Mouse (Mus musculus) Patski (cell line): Measurements from ENCODE around the gene Crb2. TPM values are rescaled to one million over a fixed set of nuclear protein-coding genes. Genes with fewer than 3 reads are reported as not detected.

Experiments
- ATAC-seq: fragments of 100-300 bp; one replicate; pipeline ENCODE4 v1.8.0; 2021
- CTCF ChIA-PET: fragments of 350-600 bp; sonication (Branson Sonifier 250); formaldehyde crosslinking; loops from one replicate; lab custom pipeline; 2022; ENCODE audit warnings: inconsistent platforms; lab: Charles Lee
- POLR2A ChIA-PET: fragments of 350-600 bp; sonication (Branson Sonifier 250); formaldehyde crosslinking; loops from one replicate; lab custom pipeline; 2022; ENCODE audit warnings: antibody characterized with exemption, inconsistent platforms; lab: Charles Lee
- DNase-seq: peaks from one replicate; pipeline ENCODE4 v3.0.0-alpha.2; 2011; ENCODE audit warnings: low read depth, low spot score
- H3K27me3 ChIP-seq: fragments of 371-371 bp; one replicate; pipeline ENCODE4 v1.5.1; 2021
- CTCF ChIP-seq: fragments of 100-300 bp; IDR thresholded peaks from one replicate; pipeline ENCODE4 v1.5.1; 2021
- in situ Hi-C: fragments of 300-500 bp; cut with MboI; formaldehyde crosslinking; loops from 3 replicates; pipeline ENCODE4 v1.11.1; 2018; ENCODE audit warnings: low pct_unique_long_range_greater_than_20kb, mixed read lengths
- polyA plus RNA-seq: library from polyadenylated mRNA; unstranded; gene quantifications from one replicate; pipeline ENCODE4 v1.2.3, GENCODE M21; 2021

The Crb2 gene
- polyA plus RNA-seq, 1 experiment from 2014 or later: 0.37 TPM

- no peak for TF ChIP-seq CTCF
- no peaks in the 10 kb centered on the region for H3K27me3 ChIP-seq
- in situ Hi-C loops: no loop called here
- POLR2A ChIA-PET: interaction anchor here (1.0 kb wide), 1 partner anchor 10 kb away, joined by 3 read pairs; no protein-coding TSS in a partner anchor
- DNase-seq (no peak), ATAC-seq (no peak)
- CTCF ChIA-PET: interaction anchor here (0.9 kb wide), 1 partner anchor 18 kb away, joined by 3 read pairs; no protein-coding TSS in a partner anchor
Measured at GRCm38 (mm10) chr2:37766027-37766761, 9.9 kb upstream of the Crb2 start.

- DNase-seq: no peak
- POLR2A ChIA-PET: no interaction called here
- ATAC-seq: no peak
- in situ Hi-C loops: no loop called here
- no peak for TF ChIP-seq CTCF
- CTCF ChIA-PET: interaction anchor here (1.2 to 2.4 kb wide), 2 partner anchors 9 to 230 kb away, joined by 3 to 7 read pairs; no protein-coding TSS in a partner anchor
- no peaks in the 10 kb centered on the region for H3K27me3 ChIP-seq
Measured at GRCm38 (mm10) chr2:37767080-37767547, 8.9 kb upstream of the Crb2 start.

DNA sequence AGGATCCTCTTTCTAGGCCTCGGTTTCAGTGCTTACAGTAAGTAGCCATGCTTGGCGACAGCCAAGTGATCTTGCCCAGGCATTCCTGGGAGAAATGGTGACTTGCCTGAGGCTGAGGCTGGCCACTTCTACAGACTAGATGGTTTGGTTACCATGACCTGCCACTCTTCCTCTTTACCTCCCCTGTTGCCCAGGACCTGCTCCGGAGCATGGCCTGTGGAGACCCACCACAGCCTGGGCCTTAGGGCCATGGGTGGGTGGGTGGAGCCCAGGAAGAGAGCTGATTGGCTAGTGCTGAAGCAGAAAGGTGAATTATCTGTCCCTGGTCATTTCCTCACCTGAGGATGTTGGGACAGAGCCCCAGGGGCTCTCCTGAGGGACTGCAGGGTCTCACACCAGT is 8.3 kb upstream of the Crb2 start:
- in situ Hi-C loops: no loop called here

GRCm38 (mm10) chr2:37768903-37769302 is 7.1 kb upstream of the Crb2 start:
- ChIA-PET POLR2A (no interaction called here), CTCF (interaction anchor here (1.4 to 2.4 kb wide), 2 partner anchors 9 to 11 kb away, joined by 3 to 7 read pairs; no protein-coding TSS in a partner anchor)
- no peak for TF ChIP-seq CTCF
- peak; percentile 23 for ATAC-seq
- H3K27me3 ChIP-seq: no peaks in the 10 kb centered on the region
- in situ Hi-C loops: no loop called here
- no peak for DNase-seq

More for the DNA sequence above, 8.3 kb upstream of the Crb2 start:
- ChIA-PET CTCF (interaction anchor here (1.2 to 2.4 kb wide), 2 partner anchors 10 to 230 kb away, joined by 3 to 7 read pairs; no protein-coding TSS in a partner anchor), POLR2A (no interaction called here)
- H3K27me3 ChIP-seq: no peaks in the 10 kb centered on the region
- ATAC-seq (no peak), DNase-seq (no peak)
- no peak for TF ChIP-seq CTCF

DNA sequence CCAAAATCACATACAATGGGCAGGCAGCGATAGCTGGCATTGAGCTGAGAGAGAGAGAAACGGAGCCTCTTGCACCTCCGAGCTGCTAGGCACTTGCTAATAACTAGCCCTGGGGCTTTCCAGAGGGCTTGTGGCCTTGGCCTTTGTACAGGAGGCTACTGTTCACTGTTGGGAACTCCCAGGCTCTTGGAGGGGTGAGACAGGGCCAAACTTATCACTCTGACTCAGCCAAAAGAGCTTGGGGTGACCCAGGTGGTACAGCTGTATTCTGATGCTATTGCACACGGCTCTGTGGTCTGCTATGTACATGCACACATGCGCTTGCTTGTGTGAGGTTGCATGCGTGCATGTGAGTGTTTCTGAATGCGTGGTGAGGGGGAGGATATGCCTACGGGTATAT is 6.3 kb upstream of the Crb2 start:
- CTCF ChIA-PET: interaction anchor here (1.3 to 1.4 kb wide), 2 partner anchors 8 to 20 kb away, joined by 3 read pairs; no protein-coding TSS in a partner anchor
- in situ Hi-C loops: loop anchor here (5.0 kb wide), 1 partner anchor 222 kb away; no protein-coding TSS in a partner anchor
- H3K27me3 ChIP-seq: no peaks in the 10 kb centered on the region
- POLR2A ChIA-PET: no interaction called here
- no peak for DNase-seq
- ATAC-seq: no peak
- TF ChIP-seq CTCF: no peak

GRCm38 (mm10) chr2:37771618-37772285 is 4.3 kb upstream of the Crb2 start:
- H3K27me3 ChIP-seq: no peaks in the 10 kb centered on the region
- ChIA-PET POLR2A (interaction anchor here (1.8 kb wide), 1 partner anchor 68 kb away, joined by 9 read pairs; the partner anchor contains the start of gene Strbp), CTCF (interaction anchor here (0.5 to 4.8 kb wide), 36 partner anchors 8 to 417 kb away, joined by 3 to 75 read pairs (median 4); partner anchors contain the start of gene Strbp)
- in situ Hi-C loops: loop anchor here (5.0 kb wide), 1 partner anchor 224 kb away; no protein-coding TSS in a partner anchor
- ATAC-seq (peak; percentile 74), DNase-seq (no peak)
- peak; percentile 98 for TF ChIP-seq CTCF

DNA sequence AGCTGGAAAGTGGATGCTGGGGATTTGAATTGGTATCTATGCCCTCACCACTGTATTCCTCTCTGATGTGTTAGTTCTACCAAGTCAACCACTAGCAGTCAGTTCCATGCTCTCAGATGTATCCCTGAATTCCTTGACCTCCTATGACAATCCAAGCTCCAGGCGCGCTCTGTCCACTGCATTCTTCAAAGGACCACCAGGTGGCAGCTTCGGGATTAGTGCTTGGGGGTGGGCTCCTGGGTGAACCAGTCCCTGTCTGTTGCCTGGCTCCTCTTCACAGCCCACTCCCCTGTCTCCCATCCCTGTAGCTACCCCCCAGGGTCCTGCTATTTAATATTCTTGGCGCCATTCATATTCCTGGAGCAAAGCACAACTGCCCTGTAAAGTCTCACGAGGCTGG is 1.5 kb upstream of the Crb2 start:
- no peaks in the 10 kb centered on the region for H3K27me3 ChIP-seq
- TF ChIP-seq CTCF: no peak
- in situ Hi-C loops: loop anchor here (5.0 kb wide), 1 partner anchor 227 kb away; no protein-coding TSS in a partner anchor
- DNase-seq (no peak), ATAC-seq (no peak)
- CTCF ChIA-PET: interaction anchor here (0.7 to 4.8 kb wide), 9 partner anchors 9 to 227 kb away, joined by 3 to 75 read pairs (median 4); partner anchors contain the start of gene Strbp
- POLR2A ChIA-PET: interaction anchor here (0.7 kb wide), 1 partner anchor 29 kb away, joined by 3 read pairs; no protein-coding TSS in a partner anchor

GRCm38 (mm10) chr2:37776611-37777411 is 762 bp downstream of the Crb2 start:
- no peak for ATAC-seq
- TF ChIP-seq CTCF: no peak
- no peaks in the 10 kb centered on the region for H3K27me3 ChIP-seq
- CTCF ChIA-PET: interaction anchor here (1.2 to 2.0 kb wide), 2 partner anchors 7 to 26 kb away, joined by 3 to 12 read pairs; no protein-coding TSS in a partner anchor
- in situ Hi-C loops: no loop called here
- POLR2A ChIA-PET: interaction anchor here (0.6 kb wide), 1 partner anchor 396 kb away, joined by 3 read pairs; no protein-coding TSS in a partner anchor
- DNase-seq: no peak

DNA sequence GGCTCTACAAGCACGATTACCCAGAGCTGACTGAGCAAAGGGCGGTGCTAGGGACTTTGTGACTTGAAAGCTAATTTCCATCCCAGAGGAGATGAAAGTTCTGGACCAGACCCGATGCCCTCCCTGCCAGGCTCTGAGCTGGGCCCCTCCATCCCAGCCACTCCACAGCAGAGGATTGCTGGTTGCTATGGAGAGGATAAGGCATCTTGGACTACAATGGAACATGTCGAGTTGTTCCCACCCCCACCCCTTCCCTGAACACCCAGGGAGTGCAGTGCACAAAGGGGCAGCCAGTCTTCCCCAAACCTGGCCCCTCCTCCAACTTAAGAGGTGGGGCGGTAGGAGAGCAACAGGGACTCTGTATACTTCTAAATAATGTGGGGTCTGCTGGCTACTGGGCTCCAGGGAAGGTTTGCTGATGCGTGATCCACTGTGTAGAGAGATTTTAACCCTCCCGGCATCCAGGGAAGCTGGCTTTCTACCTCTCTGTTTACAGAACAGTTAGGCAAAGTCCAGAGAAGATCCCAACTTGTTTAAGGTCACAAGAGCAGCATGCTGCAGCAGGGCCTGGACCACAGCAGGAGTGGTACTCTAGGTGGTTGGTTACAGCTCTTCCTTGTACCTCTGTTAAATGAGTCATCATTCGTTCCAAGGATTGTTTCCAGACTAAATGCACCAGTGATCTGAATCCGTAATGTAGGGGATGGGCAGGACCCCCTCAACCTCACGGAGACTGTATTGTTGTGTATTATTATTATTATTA is 2.1 kb downstream of the Crb2 start:
- ATAC-seq: no peak

More for the DNA sequence above, 2.1 kb downstream of the Crb2 start:
- in situ Hi-C loops: no loop called here
- TF ChIP-seq CTCF: no peak
- DNase-seq: no peak
- ChIA-PET POLR2A (interaction anchor here (1.0 kb wide), 1 partner anchor 258 kb away, joined by 3 read pairs; no protein-coding TSS in a partner anchor), CTCF (interaction anchor here (0.9 to 2.0 kb wide), 4 partner anchors 9 to 248 kb away, joined by 3 to 12 read pairs (median 3); no protein-coding TSS in a partner anchor)
- H3K27me3 ChIP-seq: no peaks in the 10 kb centered on the region
